Mouse (Mus musculus) CH12.LX (cell line): ENCODE measurements at regions not wholly inside any gene's neighbourhood (a gene's known extent, or its start where the extent isn't known, plus 50 kb on each side); places are given as distances from the start of the nearest gene placed in this dataset.

Source experiments
- DNase-seq: peaks from one replicate; pipeline ENCODE4 v3.0.0-alpha.2; 2013; ENCODE audit errors: extremely low read depth
- H3K27ac ChIP-seq: 2 replicates; pipeline ENCODE4 v1.5.1; 2012; ENCODE audit warnings: low read depth, mild to moderate bottlenecking, control low read depth, moderate library complexity; ENCODE audit not compliant: insufficient read depth
- H3K27me3 ChIP-seq: replicated peaks from 2 replicates; pipeline ENCODE3; 2012; ENCODE audit warnings: inconsistent platforms
- H3K36me3 ChIP-seq, 2 experiments: replicated peaks in 1 of 2; 2 replicates each; pipeline versions ENCODE3 to v1.6.1; 2012; ENCODE audit warnings: inconsistent platforms in 1 of 2, low read length in 1 of 2, mild to moderate bottlenecking in 1 of 2, mixed read lengths in 1 of 2, moderate library complexity in 1 of 2; ENCODE audit not compliant: control insufficient read depth in 1 of 2, insufficient read depth in 1 of 2
- H3K4me1 ChIP-seq, 2 experiments: 2 replicates each; pipeline ENCODE4 v1.6.1; 2012; ENCODE audit warnings: inconsistent platforms in 1 of 2, moderate library complexity in 1 of 2; ENCODE audit not compliant: insufficient read depth in 2 of 2, control insufficient read depth in 1 of 2
- H3K4me2 ChIP-seq: 2 replicates; pipeline ENCODE4 v1.6.1; 2012; ENCODE audit warnings: low read depth, mild to moderate bottlenecking, control low read depth; ENCODE audit not compliant: poor library complexity, insufficient read depth, severe bottlenecking
- H3K4me3 ChIP-seq, 3 experiments: fragments of 150-350 bp in 1 of 3; sonication (generic) in 1 of 3; replicated peaks in 1 of 3; 2 replicates each; pipeline versions ENCODE3 to v1.5.1; 2011 to 2012; ENCODE audit warnings: low read depth in 2 of 3, low read length in 2 of 3, mild to moderate bottlenecking in 2 of 3, moderate library complexity in 2 of 3, control low read depth in 1 of 3, improper control_type of control experiment in 1 of 3, inconsistent platforms in 1 of 3, mixed read lengths in 1 of 3; ENCODE audit not compliant: poor library complexity in 1 of 3
- H3K79me2 ChIP-seq: replicated peaks from 2 replicates; pipeline ENCODE4 v1.6.1; 2012; ENCODE audit warnings: mild to moderate bottlenecking, moderate library complexity; ENCODE audit not compliant: control insufficient read depth, poor library complexity, insufficient read depth, severe bottlenecking; ENCODE audit errors: extremely low read depth
- H3K9ac ChIP-seq: 2 replicates; pipeline ENCODE4 v1.6.1; 2012; ENCODE audit warnings: low read depth, mild to moderate bottlenecking, control low read depth, moderate library complexity; ENCODE audit not compliant: insufficient read depth
- H3K9me3 ChIP-seq: replicated peaks from 2 replicates; pipeline ENCODE3; 2012; ENCODE audit warnings: low read length, inconsistent platforms, mixed read lengths
- BHLHE40 ChIP-seq: IDR thresholded peaks from 2 replicates; pipeline ENCODE4 v1.6.1; 2011; ENCODE audit warnings: mild to moderate bottlenecking, low read depth, low read length, improper control_type of control experiment
- CHD1 ChIP-seq: IDR thresholded peaks from 2 replicates; pipeline ENCODE4 v1.6.1; 2012; ENCODE audit warnings: low read depth, low read length, improper control_type of control experiment, inconsistent platforms
- HCFC1 ChIP-seq: IDR thresholded peaks from 2 replicates; pipeline ENCODE4 v1.6.1; 2012; ENCODE audit warnings: low read depth, mild to moderate bottlenecking, inconsistent platforms, low read length, improper control_type of control experiment
- IRF4 ChIP-seq: IDR thresholded peaks from 2 replicates; pipeline ENCODE4 v1.6.1; 2014; ENCODE audit warnings: low read depth, mild to moderate bottlenecking, inconsistent platforms, low read length, improper control_type of control experiment
- JUND ChIP-seq: conservative IDR thresholded peaks from 2 replicates; pipeline ENCODE4 v1.6.1; 2011; ENCODE audit warnings: low read depth, low read length, improper control_type of control experiment
- KAT2A ChIP-seq: IDR thresholded peaks from 2 replicates; pipeline ENCODE4 v1.6.1; 2012; ENCODE audit warnings: low read length, improper control_type of control experiment, inconsistent platforms; ENCODE audit not compliant: insufficient replicate concordance
- MAX ChIP-seq: IDR thresholded peaks from 2 replicates; pipeline ENCODE4 v1.6.1; 2011; ENCODE audit warnings: low read length, improper control_type of control experiment
- MEF2A ChIP-seq: IDR thresholded peaks from 2 replicates; pipeline ENCODE4 v1.6.1; 2014; ENCODE audit warnings: low read depth, mild to moderate bottlenecking, inconsistent platforms, low read length, improper control_type of control experiment, borderline replicate concordance
- MXI1 ChIP-seq: IDR thresholded peaks from 2 replicates; pipeline ENCODE4 v1.6.1; 2011; ENCODE audit warnings: mild to moderate bottlenecking, low read depth, low read length, improper control_type of control experiment
- NRF1 ChIP-seq: IDR thresholded peaks from 2 replicates; pipeline ENCODE4 v1.6.1; 2014; ENCODE audit warnings: low read depth, mild to moderate bottlenecking, inconsistent platforms, low read length, improper control_type of control experiment, moderate library complexity
- PAX5 ChIP-seq: IDR thresholded peaks from 2 replicates; pipeline ENCODE4 v1.6.1; 2012; ENCODE audit warnings: low read length, inconsistent platforms, mixed read lengths
- POLR2AphosphoS2 ChIP-seq: IDR thresholded peaks from 2 replicates; pipeline ENCODE4 v1.6.1; 2011; ENCODE audit warnings: low read depth, low read length, improper control_type of control experiment
- RCOR1 ChIP-seq: conservative IDR thresholded peaks from 2 replicates; pipeline ENCODE4 v1.6.1; 2012; ENCODE audit warnings: low read depth, mild to moderate bottlenecking, inconsistent platforms, low read length, improper control_type of control experiment
- UBTF ChIP-seq: IDR thresholded peaks from 2 replicates; pipeline ENCODE4 v1.6.1; 2012; ENCODE audit warnings: low read depth, mild to moderate bottlenecking, inconsistent platforms, low read length, improper control_type of control experiment, moderate library complexity
- dilution Hi-C: fragments of 300-500 bp; cut with MboI; formaldehyde crosslinking; loops from 2 replicates; pipeline ENCODE4 v1.14.3; 2020; ENCODE audit warnings: low sequenced_read_pairs; ENCODE audit not compliant: extremely low pct_unique_long_range_greater_than_20kb, extremely low pct_ligation_motif_present
- in situ Hi-C: fragments of 300-500 bp; cut with MboI; formaldehyde crosslinking; loops from 3 replicates; pipeline ENCODE4 v1.14.3; 2019; ENCODE audit warnings: low sequenced_read_pairs, low pct_ligation_motif_present, low pct_unique_long_range_greater_than_20kb, mixed read lengths

GRCm38 (mm10) chr3:101166580-101166979 is 56.5 kb upstream of the Ptgfrn start:
- H3K9me3 ChIP-seq = no peaks in the 10 kb centered on the region
- no peak overlapping the region for H3K4me2 ChIP-seq
- peaks cover 5 to 23% of the 10 kb centered on the region in 2 experiments; a peak in 3 of 4 replicates for H3K4me1 ChIP-seq
- in situ Hi-C loops (no loop called here), dilution Hi-C loops (no loop called here)
- no peak for DNase-seq
- no peak for TF ChIP-seq KAT2A
- no peak for TF ChIP-seq NRF1
- no peak for TF ChIP-seq MEF2A
- no peak for TF ChIP-seq IRF4
- TF ChIP-seq MAX = no peak
- TF ChIP-seq, all 38 proteins: peak for 0
- Histone ChIP-seq H3K36me3 (no peaks in the 10 kb centered on the region), H3K79me2 (no peaks in the 10 kb centered on the region), H3K4me3 (no peak overlapping the region), H3K27me3 (no peaks in the 10 kb centered on the region), H3K27ac (no peak overlapping the region), H3K9ac (no peak overlapping the region)

- dilution Hi-C loops = no loop called here
- no peak overlapping the region for H3K27ac ChIP-seq
- TF ChIP-seq UBTF = no peak
- no peak for TF ChIP-seq RCOR1
- no peak for TF ChIP-seq PAX5
- no peak for TF ChIP-seq BHLHE40
- no peak for TF ChIP-seq POLR2AphosphoS2
- no peak for TF ChIP-seq CHD1
- no peak for TF ChIP-seq HCFC1
- no peak for TF ChIP-seq MXI1
- no peak for TF ChIP-seq JUND
These were observed 55.2 kb upstream of the Ptgfrn start for GRCm38 (mm10) chr3:101165261-101165660.

GRCm38 (mm10) chr3:101164771-101165170 is 54.7 kb upstream of the Ptgfrn start:
- Histone ChIP-seq H3K9me3 (no peaks in the 10 kb centered on the region), H3K27me3 (no peaks in the 10 kb centered on the region), H3K4me3 (no peak overlapping the region), H3K4me2 (no peak overlapping the region), H3K79me2 (no peaks in the 10 kb centered on the region), H3K4me1 (peaks cover 5 to 23% of the 10 kb centered on the region in 2 experiments; a peak in 3 of 4 replicates), H3K27ac (no peak overlapping the region), H3K36me3 (no peaks in the 10 kb centered on the region), H3K9ac (no peak overlapping the region)
- dilution Hi-C loops = no loop called here
- in situ Hi-C loops = no loop called here
- no peak for DNase-seq
- no peak for TF ChIP-seq HCFC1
- TF ChIP-seq NRF1 = no peak

More at GRCm38 (mm10) chr3:101165261-101165660, 55.2 kb upstream of the Ptgfrn start:
- Histone ChIP-seq H3K79me2 (no peaks in the 10 kb centered on the region), H3K4me2 (no peak overlapping the region), H3K9me3 (no peaks in the 10 kb centered on the region), H3K36me3 (no peaks in the 10 kb centered on the region), H3K27me3 (no peaks in the 10 kb centered on the region), H3K9ac (no peak overlapping the region), H3K4me1 (peaks cover 5 to 23% of the 10 kb centered on the region in 2 experiments; a peak in 3 of 4 replicates), H3K4me3 (no peak overlapping the region)
- in situ Hi-C loops = no loop called here
- DNase-seq = no peak
